Mouse (Mus musculus) olfactory bulb, adult 2 months (tissue): ENCODE measurements around the gene Gm11077.

Experiments used
- CTCF ChIP-seq: fragments of 200-500 bp; IDR thresholded peaks from 2 replicates; pipeline ENCODE4 v1.5.1; 2012; ENCODE audit warnings: low read depth, mild to moderate bottlenecking, low read length, moderate library complexity; ENCODE audit not compliant: insufficient read depth
- POLR2A ChIP-seq: fragments of 200-500 bp; IDR thresholded peaks from 2 replicates; pipeline ENCODE4 v1.6.1; 2012; ENCODE audit warnings: mild to moderate bottlenecking, low read depth, low read length, moderate library complexity; ENCODE audit not compliant: insufficient read depth

GRCm38 (mm10) chr6:140731402-140731730 lies 2.3 kb downstream of the Gm11077 start:
- TF ChIP-seq CTCF (no peak), POLR2A (no peak)
